Mouse (Mus musculus) spleen, postnatal 36 days (tissue): ENCODE data around the gene Myadml2.
"Not testable (repeated sequence)": the region's sequence is repeated elsewhere in the genome, so short reads cannot be mapped to it uniquely, and the experiment has no call there.

Experiments
- DNase-seq, 2 experiments: peaks; one replicate each; pipeline ENCODE4 v3.0.0; 2022; ENCODE audit warnings: low spot score in 2 of 2, mixed read lengths in 1 of 2

Gene Myadml2

GRCm38 (mm10) chr11:120648001-120648476, at the start of gene Myadml2:
Myadml2 (minus strand) TSS chr11:120648158.
- peak; percentile 52 to 54 for DNase-seq

- DNase-seq, result no peak
These were observed 49.8 kb upstream of the Myadml2 start for GRCm38 (mm10) chr11:120697741-120698140.

DNA sequence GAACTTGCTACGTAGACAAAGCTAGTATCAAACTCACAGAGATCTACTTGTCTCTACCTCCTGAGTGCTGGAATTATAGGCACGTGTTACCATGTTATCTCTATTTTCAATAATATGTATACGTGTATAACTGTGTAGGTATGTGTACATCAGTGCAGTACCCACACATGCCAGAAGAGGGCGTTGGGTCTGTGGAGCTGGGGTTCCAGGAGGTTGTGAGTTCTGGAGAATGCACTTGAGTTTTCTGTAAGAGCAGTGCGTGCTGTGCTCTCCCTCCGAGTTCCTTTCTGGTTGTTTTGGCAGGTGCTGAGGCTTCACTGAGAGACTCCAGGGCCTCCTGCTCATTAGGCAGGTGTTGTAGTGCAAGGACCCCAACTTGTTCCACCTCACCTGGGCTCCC, 48.6 kb upstream of the Myadml2 start:
- DNase-seq, result no peak

DNA sequence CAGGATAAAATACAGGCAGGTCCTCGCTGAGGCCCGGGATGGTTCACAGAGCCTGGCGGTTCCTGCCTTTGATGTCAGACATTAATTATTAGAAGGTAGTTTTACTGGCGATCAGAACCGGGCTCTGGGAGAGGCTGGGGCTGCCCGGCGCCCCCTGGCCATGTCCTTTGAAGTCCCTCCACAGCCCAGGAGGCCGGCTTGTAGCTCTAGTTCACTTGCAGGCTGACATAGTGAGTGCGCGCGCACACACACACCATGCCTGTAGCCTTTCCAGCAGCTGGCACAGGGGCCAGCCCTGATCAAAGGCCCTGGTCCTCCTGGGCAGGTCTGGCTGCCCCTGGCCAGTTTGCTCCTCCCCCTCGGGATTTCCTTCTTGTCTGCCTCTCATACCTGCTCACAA, 47.7 kb upstream of the Myadml2 start:
- no peak for DNase-seq

GRCm38 (mm10) chr11:120695184-120695583, 47.2 kb upstream of the Myadml2 start:
- no peak for DNase-seq

GRCm38 (mm10) chr11:120693461-120693860, 45.5 kb upstream of the Myadml2 start:
- no peak for DNase-seq

- no peak for DNase-seq
These were observed 44.6 kb upstream of the Myadml2 start for GRCm38 (mm10) chr11:120692471-120693011.

DNA sequence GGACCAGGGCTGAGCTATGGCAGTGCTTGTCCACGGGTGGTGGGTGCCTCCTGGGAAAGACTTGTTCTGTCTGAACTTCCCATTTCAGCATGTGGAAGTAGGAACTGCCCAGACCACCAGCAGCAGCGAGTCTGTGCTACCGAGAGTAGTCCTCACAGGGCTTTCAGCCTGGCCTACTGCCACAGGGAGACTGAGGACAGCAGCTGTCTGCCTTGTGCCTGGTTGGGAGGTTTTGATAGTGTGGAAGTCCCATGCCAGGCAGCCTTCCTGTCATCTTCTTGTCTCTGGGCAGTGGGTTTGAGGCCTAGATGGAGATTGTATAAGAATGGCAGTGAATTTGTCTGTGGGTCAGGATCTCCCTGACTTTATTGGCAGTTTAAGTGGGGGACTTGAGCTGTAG, 41.4 kb upstream of the Myadml2 start:
- no peak for DNase-seq

- DNase-seq, result no peak
These were observed 38.8 kb upstream of the Myadml2 start for GRCm38 (mm10) chr11:120686650-120687272.

GRCm38 (mm10) chr11:120684660-120685059, 36.7 kb upstream of the Myadml2 start:
- no peak for DNase-seq

DNA sequence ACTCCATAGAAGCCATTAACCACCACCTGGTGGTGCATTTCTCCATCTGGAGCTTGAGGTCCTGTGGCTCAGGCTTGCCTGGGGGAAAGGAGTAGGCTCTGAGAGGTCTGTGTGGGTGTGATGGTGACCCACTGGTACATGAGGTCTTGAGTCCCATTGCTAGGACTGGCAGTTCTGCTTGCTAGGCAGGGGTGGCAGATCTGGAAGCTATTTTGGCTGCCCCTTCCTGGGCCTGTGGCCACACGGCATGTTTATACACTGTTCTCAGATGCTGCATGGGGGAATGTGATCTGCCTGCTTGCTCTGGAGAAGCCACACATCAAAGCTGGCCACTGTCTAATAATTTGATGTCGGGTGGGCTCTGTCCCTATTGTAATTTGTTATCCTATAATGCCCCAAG, 36.1 kb upstream of the Myadml2 start:
- no peak for DNase-seq

- DNase-seq, result no peak
These were observed 35.6 kb upstream of the Myadml2 start for GRCm38 (mm10) chr11:120683536-120683935.

GRCm38 (mm10) chr11:120682683-120683082, 34.7 kb upstream of the Myadml2 start:
- no peak for DNase-seq

DNA sequence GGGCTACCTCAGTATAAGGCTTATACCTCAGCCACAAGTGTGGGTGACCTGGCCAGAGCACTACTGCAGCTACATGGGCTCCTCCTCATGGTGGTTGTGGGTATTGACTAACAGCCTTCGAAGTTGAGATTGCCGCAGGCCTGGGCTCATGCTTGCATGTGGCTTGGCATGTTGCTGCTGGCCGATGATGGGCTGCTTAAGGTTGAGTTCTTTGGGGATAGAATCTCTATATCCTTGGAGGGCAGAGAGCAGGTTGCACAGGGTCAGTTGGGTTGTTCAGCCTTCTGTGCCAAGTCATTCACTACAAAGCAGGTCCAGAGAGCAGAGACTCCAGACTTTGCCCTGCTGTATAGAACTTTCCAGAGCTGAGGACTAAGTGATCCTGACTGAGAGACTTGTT, 32.0 kb upstream of the Myadml2 start:
- peak; percentile 18 to 26 for DNase-seq

GRCm38 (mm10) chr11:120676951-120677350, 29.0 kb upstream of the Myadml2 start:
- DNase-seq, result no peak

DNA sequence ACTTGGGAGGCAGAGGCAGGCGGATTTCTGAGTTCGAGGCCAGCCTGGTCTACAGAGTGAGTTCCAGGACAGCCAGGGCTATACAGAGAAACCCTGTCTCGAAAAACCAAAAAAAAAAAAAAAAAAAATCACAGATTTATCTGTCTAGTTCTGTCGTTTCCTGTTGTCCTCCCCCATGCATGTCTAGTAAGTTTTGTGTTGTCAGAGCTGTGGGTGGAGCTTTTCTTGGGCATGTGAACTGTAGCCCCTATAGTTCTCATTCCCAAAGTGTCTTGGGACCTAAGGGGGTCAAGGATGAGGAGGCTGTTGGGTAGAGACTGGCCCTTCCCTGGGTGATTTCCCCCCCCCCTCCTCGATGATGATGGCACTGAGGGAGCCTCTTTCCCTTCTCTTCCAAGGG, 27.9 kb upstream of the Myadml2 start:
- not testable (repeated sequence) for DNase-seq

GRCm38 (mm10) chr11:120673594-120674122, 25.7 kb upstream of the Myadml2 start:
- DNase-seq, result no peak

DNA sequence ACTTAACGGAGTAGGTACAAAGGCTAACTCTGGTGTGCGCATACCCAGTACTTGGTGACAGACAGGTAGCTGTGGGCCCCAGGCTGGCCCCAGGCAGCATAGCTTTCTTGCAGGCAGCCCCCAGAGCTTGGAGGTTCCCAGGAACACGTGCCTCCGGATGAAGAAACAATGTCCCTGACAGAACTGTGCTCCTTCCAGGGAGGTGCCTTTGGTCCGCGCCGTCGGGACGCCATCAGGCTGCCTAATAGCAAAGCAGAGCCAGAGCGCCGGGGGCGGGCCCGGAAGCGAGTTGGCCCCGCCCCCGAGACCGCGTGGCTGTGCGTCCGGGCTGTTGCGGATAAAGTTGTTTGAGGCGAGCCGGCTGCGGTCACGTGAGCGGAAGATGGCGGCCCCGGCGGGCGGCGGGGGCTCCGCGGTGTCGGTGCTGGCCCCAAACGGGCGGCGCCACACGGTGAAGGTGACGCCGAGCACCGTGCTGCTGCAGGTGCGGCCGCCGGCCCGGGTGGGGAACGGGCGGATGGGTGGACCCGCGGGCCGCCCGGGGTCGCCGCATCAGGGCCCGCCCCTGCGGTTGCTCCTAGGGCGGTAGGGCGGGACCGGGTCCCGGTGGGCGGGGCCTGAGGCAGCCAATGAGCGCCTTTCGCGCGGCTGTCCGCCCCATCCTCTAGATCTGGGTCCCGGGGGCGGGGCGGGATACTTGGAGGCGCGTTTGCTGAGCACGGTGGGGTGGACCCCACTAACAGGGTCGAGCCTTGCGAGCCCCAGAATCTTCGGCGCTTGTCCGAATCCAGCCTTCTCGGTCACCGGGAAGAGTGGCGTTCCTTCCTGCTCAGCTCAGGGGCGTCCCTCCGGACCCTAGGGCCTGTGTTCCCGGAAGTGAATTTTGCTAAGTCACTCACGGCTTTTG, 25.0 kb upstream of the Myadml2 start, which contains the start of gene Aspscr1:
TSS of gene Aspscr1 (plus strand) at position 287 of the 907 bp plus-strand sequence.
- peak; percentile 94 to 96 for DNase-seq

GRCm38 (mm10) chr11:120666617-120667016, 18.7 kb upstream of the Myadml2 start:
- no peak for DNase-seq

DNA sequence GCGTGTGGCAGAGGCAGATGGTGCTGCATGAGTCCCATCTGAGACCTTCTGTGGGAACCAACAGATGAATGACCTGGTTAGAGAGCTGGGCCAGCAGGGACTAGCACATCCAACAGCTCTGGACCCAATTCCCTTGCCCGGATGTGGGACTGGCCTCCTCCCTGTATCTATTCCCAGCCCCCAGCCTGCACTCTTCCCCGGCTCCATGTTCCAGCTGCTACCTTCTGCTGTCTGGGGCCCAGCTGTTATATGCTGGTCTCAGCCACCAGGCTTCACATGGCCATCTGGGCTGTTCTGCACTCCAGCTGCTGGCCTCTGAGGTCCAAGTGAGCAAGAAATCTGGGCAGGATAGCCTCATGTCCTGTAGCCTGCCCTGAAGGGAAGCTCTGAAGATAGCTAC, 17.4 kb upstream of the Myadml2 start:
- DNase-seq, result no peak

- DNase-seq, result no peak
These were observed 15.8 kb upstream of the Myadml2 start for GRCm38 (mm10) chr11:120663714-120664113.

DNA sequence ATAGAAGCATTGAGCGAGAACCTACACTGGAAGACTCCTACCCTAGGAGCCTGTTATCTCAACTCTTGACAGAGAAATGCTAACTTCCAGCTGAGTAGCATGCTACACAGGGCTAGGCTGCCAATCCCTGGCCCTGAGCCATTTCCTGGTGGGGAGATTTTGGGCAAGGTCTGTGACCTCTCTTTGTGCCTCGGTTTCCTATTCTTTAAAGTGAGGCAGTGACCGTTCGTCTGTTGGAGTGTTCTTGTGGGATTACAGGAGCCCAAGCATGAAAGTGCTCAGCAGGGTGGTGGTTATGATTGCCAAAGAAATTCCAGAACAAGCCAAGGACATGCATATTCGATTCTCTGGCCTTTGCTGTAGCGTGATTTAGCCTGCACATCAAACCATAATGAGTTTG, 14.8 kb upstream of the Myadml2 start:
- DNase-seq, result no peak
